Mouse (Mus musculus): Measurements from ENCODE around the gene Maats1. TPM values are rescaled to one million over a fixed set of nuclear protein-coding genes. Genes with fewer than 3 reads are reported as not detected.

Maats1 gene
- 0.24 and 0.98 TPM in 2 replicates for polyA plus RNA-seq (2012; rRNA removed)

DNA sequence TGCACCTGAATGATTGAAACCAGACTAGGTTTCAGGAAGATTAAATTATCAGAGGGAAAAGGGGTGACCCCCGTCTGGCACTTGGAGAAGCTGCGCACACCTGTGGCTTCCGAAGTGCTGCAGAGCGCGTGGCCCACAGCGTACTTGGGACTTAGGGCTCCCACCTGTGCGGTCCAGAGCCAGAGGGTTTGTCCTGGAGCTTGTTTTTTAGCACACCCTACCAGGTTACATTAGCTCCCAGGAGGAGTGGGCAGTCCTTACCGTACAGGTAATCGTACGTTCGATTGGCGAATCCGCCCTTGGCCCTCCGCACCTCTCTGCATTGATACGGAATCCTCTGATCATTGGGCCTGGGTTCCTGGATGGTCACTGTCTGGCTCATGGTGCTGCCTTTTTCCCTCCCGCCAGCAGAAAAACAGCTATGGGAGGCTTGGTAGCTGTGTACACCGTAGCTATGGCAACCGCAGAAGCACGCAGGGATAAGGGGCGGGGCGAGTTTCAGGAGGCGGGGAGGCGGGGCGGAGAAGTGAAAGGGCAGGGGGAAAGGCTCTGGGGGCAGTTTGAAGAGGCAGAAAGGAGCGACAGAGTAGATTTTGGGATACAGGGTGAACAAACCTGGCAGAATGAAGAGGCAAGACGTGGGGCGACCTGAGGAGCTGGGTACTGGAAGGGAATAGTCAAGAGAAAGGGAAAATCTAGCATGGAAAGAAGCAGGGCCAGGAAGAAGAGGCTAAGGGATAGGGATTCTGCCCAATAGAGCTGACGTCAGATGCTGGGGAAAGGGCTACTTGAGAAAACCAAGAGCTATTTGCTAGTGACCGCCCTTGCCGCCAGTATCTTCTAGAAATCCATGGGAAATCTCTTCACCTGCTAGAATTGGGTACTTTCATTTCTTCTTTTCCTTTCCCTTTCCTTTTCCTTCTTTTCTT, at the start of gene Maats1:
Gene Maats1 (minus strand): TSS at position 748 of the 929 bp plus-strand sequence.
- DNase-seq (ENCODE audit: low read depth), result no peak

GRCm38 (mm10) chr16:38390322-38390721, 48.4 kb upstream of the Maats1 start:
- DNase-seq (ENCODE audit: low read depth), result no peak

- no peak for DNase-seq (ENCODE audit: low read depth)
Measured at GRCm38 (mm10) chr16:38389284-38389893, 47.4 kb upstream of the Maats1 start.

GRCm38 (mm10) chr16:38388757-38389156, 46.8 kb upstream of the Maats1 start:
- no peak for DNase-seq (ENCODE audit: low read depth)

GRCm38 (mm10) chr16:38387389-38387788, 45.4 kb upstream of the Maats1 start:
- DNase-seq (ENCODE audit: low read depth), result no peak

- no peak for DNase-seq (ENCODE audit: low read depth)
Measured at GRCm38 (mm10) chr16:38385700-38386099, 43.8 kb upstream of the Maats1 start.

- DNase-seq (ENCODE audit: low read depth), result no peak
Measured at GRCm38 (mm10) chr16:38385184-38385634, 43.3 kb upstream of the Maats1 start.

DNA sequence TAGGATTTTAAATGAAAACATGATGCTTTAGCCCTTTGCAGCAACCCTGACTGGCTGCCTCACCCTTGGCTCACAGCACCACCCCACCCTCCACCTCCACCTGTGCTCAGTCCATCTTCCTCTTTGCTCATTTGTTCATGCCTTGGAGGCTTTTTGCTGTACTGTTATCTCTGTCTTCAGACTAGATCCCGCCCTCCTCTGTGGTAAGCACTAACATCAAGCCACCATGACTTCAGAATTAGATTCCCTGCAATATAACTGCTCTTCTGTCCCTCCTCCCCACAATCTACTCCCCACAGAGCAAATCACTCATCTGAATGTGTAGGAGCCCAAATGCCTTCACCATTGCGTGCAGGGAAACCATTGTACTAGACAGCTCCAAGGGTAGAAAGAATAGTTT, 41.7 kb upstream of the Maats1 start:
- no peak for DNase-seq (ENCODE audit: low read depth)

- DNase-seq (ENCODE audit: low read depth), result no peak
Measured at GRCm38 (mm10) chr16:38379926-38380325, 38.0 kb upstream of the Maats1 start.

- no peak for DNase-seq (ENCODE audit: low read depth)
Measured at GRCm38 (mm10) chr16:38379493-38379892, 37.5 kb upstream of the Maats1 start.

- no peak for DNase-seq (ENCODE audit: low read depth)
Measured at GRCm38 (mm10) chr16:38379088-38379487, 37.1 kb upstream of the Maats1 start.

GRCm38 (mm10) chr16:38378591-38378990, 36.6 kb upstream of the Maats1 start:
- no peak for DNase-seq (ENCODE audit: low read depth)

GRCm38 (mm10) chr16:38377546-38377945, 35.6 kb upstream of the Maats1 start:
- DNase-seq (ENCODE audit: low read depth), result no peak

DNA sequence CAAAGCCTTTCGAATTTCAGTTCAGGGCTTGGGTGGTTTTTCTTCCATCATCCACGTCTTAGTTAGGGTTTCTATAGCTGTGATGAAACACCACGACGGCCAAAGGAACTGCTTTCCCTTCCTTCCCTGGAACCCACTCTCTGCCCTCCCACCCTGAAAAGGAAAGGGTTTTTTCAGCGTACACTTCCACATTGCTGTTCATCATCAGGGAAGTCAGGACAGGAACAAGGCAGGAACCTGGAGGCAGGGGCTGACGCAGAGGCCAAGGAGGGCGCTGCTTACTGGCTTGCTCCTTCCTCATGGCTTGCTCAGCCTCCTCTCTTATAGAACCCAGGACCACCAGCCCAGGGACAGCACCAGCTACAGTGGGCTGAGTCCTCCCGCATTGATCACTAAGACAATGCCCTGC, 34.9 kb upstream of the Maats1 start:
- no peak for DNase-seq (ENCODE audit: low read depth)

- DNase-seq (ENCODE audit: low read depth), result no peak
Measured at GRCm38 (mm10) chr16:38376163-38376840, 34.4 kb upstream of the Maats1 start.

- no peak for DNase-seq (ENCODE audit: low read depth)
Measured at GRCm38 (mm10) chr16:38375182-38375581, 33.2 kb upstream of the Maats1 start.

DNA sequence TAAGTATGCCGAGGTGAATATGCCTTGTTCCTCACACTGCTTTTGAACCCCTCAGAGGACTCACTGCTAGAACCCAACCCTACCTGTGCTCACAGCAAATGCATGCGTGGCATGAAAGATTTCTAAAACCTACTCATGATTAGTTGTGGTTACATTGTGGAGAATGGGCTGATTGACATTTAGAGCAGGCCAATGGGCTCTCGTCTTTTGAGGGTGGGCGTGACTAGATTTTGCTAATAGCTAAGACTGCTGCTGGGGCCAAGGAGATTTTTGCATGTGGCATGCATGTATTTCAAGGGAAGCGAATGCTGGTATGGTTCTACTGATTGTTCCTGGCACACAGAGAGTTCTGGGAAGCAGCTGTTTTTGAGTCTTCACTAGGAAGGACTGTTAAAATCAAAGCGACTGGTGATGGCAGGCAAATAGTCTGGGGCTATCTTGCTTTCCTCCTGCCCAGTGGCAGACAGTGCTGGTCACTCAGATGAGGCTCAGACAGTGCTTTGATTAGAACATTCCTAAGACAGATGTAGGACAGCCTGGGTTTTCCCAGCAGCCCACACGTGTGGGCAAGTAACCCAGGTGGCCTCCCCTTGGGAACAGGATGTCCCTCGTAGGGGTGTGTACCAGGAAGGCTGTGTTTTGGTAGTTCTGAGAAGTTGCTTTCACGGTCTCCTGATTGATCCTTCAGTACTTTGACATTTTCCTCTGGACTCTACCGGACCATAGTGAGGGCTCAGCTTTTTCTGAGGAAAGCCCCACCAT, 32.6 kb upstream of the Maats1 start:
- DNase-seq (ENCODE audit: low read depth), result no peak

DNA sequence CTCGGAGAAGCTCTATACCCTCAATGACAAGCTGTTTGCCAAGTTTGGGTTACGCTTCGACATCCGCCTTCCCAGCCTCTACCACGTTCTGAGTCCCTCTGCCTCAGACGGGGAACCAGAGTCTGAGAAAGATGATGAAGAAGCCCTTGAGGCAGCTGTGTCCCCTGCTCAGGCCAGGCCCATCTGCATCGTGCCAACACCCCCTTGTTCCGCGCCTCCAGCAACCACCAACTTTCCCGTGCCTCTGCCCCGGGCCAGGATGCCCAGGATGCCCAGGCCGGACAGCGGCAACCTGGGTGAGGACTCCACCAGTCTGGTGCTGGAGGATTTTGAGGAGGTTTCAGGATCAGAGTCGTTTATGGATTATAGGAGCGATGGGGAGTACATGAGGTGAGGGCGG, 32.0 kb upstream of the Maats1 start:
- no peak for DNase-seq (ENCODE audit: low read depth)

GRCm38 (mm10) chr16:38373439-38373838, 31.5 kb upstream of the Maats1 start:
- no peak for DNase-seq (ENCODE audit: low read depth)

DNA sequence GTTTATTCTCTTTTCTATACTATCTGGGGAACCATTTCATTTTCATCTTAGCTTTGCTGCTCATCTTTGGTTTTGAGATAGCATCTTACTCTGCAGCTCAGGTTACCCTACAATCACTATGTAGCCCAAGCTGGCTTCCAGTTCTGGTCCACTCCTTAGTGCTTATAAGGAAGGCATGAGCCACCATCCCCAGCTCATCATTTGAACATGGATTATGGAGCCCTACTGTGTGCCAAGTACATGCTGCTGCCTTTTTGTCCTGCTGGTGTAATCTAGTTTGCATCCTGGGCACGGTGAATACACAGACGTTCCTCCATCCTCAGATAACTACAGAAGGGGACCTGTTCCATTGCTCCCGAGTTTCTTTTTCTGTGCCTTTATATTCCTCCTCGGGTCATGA, 30.9 kb upstream of the Maats1 start:
- DNase-seq (ENCODE audit: low read depth), result no peak

GRCm38 (mm10) chr16:38371705-38372296, 29.9 kb upstream of the Maats1 start:
- no peak for DNase-seq (ENCODE audit: low read depth)

All from gonadal fat pad, adult 2 months (tissue).